Mouse (Mus musculus) left cerebral cortex, postnatal 25 days (tissue): ENCODE results near the gene C2cd2l. TPM values are rescaled to one million over a fixed set of nuclear protein-coding genes. Genes with fewer than 3 reads are reported as not detected.
"Not testable (repeated sequence)": the region's sequence is repeated elsewhere in the genome, so short reads cannot be mapped to it uniquely, and the experiment has no call there.

Experiments used
- DNase-seq, 2 experiments: peaks; one replicate each; pipeline ENCODE4 v3.0.0; 2022; ENCODE audit warnings: low spot score in 2 of 2, mixed read lengths in 1 of 2
- intact Hi-C: fragments of 180-260 bp; cut with DNase I; formaldehyde crosslinking; loops from one replicate; pipeline ENCODE4 v1.15.1; 2025
- total RNA-seq, 2 experiments: library from RNA; stranded (reverse); gene quantifications; 2 replicates each; pipeline ENCODE4 v1.2.3; 2021

The C2cd2l gene
- total RNA-seq, 2 experiments from 2014 or later = 207 to 225 TPM

DNA sequence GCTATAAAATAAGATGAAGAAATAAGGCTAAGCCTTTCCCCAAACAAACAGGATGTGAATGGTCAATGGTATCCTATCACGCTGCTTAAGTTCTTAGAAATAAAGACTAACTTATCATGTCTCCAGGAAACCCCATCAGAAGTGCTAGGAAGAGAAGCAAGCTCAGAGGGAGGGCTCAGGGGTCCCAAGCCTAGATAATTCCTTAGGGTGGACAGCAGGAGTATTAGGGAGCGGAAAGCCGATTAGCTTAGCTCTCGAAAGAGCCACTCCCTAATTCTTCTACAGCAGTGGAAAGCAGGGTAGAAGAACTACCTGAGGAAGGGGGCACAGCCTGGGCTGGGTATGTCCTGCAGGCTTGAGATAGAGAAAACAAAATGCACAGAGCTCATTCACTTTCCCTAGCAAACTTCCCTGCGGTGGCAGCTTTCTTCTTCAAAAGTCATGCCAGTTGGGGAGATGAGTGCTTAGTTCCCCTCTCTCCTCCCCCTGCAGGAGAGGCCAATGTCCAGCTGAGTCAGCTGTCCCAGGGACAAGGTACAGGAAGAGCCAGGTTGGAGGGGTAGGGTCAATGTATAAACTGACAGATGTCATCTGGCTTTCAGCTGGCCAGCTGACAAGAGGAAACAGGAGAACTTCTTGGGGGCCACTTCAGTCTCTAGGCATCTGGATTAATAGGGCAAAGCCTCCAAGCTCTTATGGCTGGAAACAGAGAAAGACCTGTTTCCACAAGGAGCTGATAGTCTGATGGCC is 1.8 kb downstream of the C2cd2l start:
- intact Hi-C loops = no loop called here
- no peak for DNase-seq

DNA sequence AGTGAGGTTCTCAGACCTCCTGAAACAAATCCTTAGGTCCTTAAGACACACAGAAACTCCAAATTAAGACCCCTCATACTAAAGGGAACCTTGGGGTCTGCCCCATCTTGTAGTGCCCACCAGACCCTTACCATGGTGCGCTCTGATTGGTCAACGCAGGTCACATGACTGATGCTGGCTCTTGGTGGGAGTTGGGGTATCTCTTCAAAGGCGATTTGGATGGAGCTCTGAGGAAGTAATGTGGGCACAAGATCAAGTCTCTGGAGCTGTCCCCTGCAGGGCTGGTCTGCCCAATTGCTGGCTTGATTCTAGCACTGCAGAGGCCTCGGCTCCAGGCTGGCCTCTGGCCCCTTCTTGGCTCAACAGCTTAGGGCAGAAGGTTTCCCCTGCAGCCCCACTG is 2.6 kb downstream of the C2cd2l start:
- intact Hi-C loops = no loop called here

DNA sequence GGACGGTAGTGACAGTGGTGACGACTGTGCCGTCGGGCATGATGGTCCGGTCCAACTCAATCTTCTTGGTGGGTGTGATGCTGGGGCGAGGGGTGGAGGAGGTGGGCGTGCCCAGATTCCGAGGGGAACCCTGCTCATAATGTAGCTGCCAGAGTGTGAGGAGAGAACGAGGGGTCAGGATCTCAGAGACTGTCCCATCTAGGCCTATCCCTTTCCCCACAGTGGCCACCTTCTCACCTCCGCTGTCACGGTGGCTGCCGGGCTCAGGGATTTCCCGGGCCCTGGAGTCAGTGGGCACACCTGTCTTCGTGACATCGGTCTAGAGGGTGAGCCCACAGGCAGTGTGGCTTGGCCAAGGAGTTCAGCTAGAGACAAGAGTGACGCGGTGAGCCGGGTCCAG is 5.2 kb downstream of the C2cd2l start:
- no peak for DNase-seq
- intact Hi-C loops = no loop called here

More for the DNA sequence above, 2.6 kb downstream of the C2cd2l start:
- DNase-seq = no peak

DNA sequence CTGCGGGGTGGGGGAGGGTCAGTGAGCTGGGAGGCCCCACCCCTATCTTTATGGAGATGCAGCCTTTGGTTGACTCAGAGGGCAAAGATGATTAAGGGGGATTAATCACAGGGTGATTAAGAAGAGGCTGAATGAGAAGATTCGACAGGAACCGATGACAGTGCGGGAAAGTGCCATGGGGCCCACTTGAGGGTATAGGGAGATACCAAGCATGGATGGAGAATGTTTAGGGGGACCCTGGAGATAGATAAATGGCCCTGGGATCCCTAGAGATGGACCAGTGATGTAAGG is 5.9 kb downstream of the C2cd2l start:
- DNase-seq = no peak
- intact Hi-C loops = no loop called here

DNA sequence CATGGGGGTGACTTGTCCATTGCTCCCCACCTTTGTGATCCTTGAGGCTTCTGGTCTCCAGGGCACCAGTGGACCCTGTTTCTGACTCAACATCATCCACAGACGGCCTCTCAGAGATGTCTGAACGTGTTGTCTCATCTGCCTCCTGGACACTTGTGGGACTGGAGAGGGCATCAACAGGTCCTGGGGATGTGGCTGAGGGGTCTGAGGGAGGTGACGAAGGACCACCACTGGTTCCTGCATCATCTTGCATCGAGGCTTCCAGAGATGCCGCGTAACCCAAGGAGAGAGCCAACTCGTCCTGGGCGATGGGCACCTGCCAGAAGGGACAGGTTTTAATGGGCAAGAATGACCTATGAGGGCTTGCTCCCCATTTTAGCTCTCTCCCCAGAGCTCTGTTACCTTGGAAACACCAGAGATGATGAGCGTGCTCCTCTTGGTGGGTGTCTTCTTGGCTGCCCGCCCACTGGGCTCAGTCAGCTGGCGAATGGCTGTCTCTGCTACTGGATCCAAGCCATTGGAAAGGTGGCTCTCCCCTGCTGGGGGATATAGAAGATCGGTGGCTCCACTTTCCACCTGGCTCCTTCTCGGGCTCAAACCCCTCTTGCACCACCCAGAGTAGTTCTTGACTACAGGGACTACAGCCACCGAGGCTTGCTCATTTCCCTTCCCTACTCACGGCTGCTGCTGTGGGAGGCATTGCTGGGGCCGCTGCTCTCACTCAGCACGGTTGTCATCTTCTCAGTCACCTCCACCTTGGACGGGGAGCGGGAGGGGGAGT is 6.4 kb downstream of the C2cd2l start:
- DNase-seq = peak; percentile 75 to 92

DNA sequence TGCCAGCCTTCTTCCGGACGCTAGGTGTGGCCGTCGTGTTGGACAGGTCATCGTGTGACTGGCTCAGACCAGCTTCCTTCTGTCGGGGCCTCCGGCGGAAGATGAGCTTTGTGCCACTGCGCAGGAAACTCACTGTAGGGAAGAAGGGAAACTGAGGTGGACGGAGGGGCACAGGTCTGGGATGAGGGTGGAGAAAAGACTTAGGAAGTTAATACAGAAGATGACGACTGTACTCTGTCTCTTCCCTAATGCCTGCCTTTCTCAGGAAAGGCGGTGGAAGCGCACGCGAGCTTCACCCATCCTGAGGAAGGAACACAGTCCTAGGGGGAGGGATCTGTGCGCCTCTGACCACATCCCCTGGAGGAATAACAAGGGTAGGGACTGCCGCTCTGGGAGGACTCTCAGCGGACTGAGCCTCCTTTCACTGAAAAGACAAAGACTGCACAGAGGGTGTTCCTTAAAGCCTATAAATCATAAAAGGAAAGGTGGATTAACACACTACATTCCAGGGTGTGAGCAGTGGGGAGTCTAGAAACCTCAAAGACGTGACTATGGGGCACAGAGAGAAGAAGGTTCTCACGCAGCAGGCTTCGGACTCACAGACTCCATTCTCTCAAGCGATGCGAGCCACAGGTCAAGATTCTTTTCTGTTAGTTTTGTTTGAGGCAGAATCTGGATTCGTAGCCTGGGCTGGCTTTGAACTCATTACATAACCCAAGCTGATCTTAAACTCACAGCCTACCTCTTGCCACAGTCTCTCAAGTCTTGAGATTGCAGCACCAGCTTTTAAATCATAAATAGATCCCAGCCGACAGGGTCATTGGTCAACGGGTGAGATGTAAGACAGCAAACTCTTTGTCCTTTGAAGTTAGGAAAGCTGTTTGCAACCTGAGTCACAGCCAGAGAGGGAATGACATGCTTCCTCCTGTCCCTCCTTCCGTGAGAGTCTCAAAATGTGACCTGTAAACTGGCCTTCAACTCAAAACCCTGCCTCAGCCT is 8.7 kb downstream of the C2cd2l start:
- intact Hi-C loops = no loop called here
- no peak for DNase-seq

More for the DNA sequence above, 6.4 kb downstream of the C2cd2l start:
- intact Hi-C loops = no loop called here

DNA sequence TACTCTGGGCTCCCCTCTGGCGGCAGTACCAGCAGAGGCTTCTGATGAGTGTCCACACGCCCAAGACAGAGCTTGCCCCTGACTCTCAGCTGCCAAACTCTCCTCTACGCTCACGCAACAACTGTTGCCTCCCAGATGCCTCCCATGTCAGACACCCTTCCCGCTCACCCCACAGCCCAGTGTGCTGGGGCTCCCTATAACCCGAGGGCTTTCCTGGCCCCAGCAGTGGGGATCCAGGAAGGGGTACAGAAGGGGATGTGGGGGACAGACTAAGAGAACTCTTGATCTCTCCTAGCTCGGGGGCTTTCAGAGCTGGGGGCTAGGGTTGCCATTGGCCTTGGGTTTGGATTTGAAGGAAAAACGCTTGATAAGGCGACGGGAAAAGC is 9.3 kb downstream of the C2cd2l start:
- DNase-seq = no peak
- intact Hi-C loops = no loop called here

DNA sequence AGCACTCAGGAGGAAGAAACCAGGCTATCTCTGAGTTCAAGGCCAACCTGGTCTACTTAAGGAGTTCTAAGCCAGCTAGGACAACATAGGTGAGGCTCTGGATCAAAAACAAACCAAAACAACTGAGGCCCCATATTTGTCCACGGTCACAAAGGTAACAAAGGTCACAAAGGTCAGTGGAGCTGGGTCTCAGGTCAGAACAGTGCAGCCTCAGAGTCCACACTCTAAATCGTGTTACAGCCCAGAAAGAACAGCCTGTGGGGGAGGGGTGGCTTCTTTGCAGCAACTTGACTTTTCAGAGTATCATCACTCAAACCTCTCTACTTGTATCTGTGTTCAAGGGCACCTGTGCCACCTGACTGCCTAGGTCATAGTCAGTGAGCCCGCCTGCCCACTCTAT is 10.3 kb downstream of the C2cd2l start:
- DNase-seq = no peak
- intact Hi-C loops = no loop called here

DNA sequence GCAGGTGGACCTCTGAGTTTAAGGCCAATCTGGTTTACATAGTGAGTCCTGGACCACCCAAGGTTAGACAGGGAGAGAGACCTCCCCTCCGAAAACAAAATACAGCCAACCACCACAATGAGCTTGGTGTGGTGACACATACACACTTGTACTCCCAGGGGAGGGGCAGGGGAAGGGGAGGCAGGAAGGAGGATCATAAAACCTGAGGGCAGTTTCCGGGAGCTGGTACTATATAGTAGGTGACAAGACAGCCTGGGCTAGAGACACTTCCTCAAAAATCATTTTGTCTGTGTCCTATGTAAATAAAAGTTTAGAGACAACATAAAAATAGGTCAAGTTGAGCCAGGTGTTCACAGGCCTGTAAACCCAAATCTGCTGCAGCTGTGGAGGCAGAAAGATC is 12.8 kb downstream of the C2cd2l start:
- no peak for DNase-seq
- intact Hi-C loops = no loop called here

DNA sequence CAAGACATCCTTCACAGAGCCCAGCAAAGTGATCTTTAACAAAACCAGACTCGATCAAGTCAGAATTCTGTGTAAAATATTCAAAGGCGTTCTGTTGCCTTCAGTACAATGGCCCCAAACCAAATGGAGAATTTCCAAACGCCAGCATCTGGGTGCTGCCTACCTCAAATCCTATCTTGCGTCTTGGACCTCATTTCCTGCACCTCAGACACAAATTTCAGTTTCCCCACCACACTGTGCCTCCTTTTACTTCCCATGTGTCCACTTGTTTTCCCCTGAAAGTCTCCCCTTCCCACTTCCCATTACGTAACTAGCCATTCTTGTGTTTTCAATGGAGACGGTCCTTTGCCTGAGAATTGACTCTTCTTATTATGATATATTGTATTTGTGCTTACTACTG is 13.6 kb downstream of the C2cd2l start:
- intact Hi-C loops = no loop called here
- no peak for DNase-seq

DNA sequence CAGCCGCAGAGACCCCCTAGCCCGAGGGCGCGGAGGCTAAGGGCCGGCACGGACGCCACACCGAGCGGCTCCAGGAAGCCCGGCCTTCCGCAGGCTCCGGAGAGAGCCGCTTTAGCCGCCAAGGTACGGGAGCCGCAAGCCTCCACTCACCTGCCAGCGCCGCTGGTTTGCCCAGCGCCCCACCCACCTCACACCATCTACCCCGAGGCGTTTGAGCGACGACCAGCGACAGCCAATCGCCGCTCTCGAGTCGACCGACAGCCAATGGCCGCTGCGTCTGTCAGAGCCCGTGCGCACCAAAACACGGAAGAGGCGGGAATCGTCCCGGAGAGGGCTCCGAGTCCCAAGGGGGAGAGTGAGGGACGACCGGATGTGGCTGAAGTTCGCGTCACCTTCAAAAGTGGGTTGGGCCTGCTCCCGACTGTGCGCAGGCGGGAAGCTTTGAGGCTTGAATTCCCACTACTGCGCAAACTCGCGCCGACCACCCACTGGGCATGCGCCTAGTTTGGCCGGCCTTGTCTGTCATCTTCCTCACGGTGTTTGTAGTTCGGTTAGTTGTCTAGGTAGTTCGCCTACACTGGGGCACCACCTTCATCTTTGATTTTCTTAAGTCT is 14.5 kb downstream of the C2cd2l start, which contains the start of gene Hinfp:
Hinfp (minus strand) TSS at position 206 of the 614 bp plus-strand sequence.
- intact Hi-C loops = loop anchor here (2.0 kb wide), 1 partner anchor 17 kb away; the partner anchor contains the start of gene Abcg4
- peak; percentile 98 to 100 for DNase-seq

DNA sequence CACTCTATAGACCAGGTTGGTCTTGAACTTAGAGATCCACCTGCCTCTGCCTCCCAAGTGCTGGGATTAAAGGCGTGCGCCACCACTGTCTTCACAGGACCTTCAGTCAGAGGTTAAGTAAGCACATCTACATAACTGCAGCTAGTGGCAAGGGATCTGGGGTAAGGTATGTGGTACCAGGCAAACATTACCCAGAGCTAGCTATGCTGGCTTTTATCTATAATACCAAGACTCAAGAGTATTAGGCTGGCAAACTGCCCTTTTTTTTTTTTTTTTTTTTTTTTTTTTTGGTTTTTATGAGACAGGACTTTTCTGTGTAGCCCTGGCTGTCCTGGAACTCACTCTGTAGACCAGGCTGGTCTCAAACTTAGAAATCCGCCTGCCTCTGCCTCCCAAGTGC is 20.1 kb downstream of the C2cd2l start:
- intact Hi-C loops, DNase-seq: not testable (repeated sequence)

DNA sequence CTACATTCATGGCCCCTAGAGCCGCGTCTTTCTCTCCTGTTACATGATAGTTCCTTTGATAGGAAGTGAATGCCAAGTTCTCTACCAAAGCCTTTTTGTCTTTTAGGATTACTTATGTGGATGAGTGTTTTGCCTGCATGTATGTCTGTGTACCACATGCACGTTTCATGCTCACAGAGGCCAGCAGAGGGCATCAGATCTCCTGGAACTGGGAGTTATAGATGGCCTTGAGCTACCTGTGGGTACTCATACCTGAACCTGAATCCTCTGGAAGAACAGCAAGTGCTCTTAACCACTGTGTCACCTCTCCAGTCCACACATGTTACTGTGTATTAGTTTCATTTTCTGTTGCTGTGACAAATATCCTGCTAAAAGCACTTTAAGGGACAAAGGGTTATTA is 27.6 kb downstream of the C2cd2l start:
- intact Hi-C loops = loop anchor here (5.0 kb wide), 1 partner anchor 40 kb away; the partner anchor contains the start of gene H2afx
- DNase-seq = no peak

DNA sequence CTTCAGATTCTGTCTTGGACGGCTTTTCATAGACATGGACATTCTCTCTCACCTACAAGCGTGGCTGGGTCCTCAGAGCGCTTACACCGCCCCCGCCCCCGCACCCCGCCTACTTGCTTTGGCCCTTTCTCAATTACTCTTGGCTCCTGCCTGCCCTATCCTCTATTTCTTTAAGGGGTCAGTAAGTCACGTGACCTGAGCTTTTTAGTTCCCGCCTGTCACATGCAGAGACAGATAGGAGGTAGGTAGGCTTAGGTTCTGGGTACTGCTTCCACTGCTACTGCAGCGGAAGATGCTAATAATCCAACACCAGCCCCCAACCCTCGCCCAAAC is 31.2 kb downstream of the C2cd2l start:
- no peak for DNase-seq
- intact Hi-C loops = loop anchor here (2.0 kb wide), 1 partner anchor 16 kb away; the partner anchor contains the start of gene Hinfp

DNA sequence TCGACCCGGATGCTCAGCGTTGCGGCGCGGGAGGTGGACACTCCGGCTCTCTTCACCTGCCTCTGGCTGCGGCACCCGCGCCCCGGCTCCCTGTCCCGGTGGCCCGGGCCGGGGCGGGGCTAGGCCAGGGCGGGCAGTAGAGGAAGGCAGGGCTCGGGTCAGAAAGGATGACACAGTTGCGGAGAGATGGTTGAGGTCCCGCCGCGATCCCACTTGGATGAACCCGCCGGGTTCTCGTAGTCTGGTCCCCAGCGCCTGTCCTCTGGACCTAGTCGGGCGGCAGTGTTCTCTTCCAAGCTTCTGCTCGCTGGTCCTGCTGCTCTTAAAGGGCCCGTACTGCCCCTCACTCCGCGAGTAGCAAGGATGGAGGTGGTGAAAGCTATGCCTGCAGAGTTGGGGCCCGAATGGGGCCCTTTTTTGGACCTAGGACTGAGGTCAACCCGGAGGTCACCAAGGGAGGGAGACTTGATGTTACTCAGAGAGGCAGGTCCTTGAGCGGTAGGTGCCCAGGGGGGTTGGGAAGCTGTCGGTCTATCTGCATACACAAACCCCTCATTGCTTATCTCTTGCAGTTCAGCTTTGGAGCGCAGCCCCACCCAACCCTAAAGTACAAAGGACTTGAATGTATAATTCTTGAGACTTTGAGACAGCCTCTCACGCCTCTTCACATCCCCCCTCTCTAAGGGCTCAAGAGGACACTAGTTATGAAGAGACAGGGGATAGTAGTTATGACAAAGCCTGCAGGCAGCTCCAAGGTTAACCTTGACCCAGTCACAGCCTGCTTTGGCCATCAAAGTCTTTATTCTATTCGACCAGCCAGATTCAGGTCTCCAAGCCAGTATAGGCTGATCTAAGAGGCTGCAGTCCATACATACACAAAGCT is 31.8 kb downstream of the C2cd2l start, which contains the start of gene Abcg4:
Abcg4 (minus strand) TSS at position 540 of the 883 bp plus-strand sequence.
- intact Hi-C loops = loop anchor here (2.0 kb wide), 1 partner anchor 16 kb away; the partner anchor contains the start of gene Hinfp
- DNase-seq = peak; percentile 59 to 67

DNA sequence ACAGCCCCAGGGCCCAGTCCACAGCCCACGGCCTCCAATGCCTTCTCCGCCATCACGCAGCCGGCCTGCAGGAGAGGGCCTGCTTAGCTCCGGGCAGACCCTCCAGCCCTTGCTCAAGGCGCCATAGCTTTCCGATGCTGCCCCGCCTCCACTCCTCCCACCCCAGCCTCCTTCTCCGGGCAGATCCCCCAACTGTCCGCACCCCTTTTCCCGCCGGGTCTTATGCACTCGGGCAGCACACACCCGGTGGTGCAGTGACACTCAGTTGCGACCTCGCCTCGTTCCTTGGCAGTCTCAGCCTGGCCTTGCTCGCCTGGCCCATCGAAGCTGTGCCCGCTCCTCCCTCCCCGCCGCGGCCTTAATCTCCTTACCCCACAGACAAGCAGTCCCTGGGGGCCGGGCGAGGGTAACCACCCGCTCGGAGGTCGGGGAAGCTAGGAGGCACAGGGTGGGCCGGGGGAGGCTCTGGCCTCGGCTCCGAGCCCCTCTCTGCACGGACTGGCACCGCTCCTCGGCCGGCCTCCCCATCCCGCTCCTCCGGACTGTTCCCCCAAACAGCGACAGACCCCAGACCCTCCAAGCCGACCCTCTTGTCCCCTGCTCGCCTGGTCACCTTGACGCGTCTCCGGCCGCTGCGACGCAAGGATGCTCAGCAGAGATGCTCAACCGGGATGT is 32.5 kb downstream of the C2cd2l start:
- intact Hi-C loops = loop anchor here (2.0 kb wide), 1 partner anchor 17 kb away; the partner anchor contains the start of gene Hinfp
- peak in 1 of 2 experiments; percentile 26 for DNase-seq

DNA sequence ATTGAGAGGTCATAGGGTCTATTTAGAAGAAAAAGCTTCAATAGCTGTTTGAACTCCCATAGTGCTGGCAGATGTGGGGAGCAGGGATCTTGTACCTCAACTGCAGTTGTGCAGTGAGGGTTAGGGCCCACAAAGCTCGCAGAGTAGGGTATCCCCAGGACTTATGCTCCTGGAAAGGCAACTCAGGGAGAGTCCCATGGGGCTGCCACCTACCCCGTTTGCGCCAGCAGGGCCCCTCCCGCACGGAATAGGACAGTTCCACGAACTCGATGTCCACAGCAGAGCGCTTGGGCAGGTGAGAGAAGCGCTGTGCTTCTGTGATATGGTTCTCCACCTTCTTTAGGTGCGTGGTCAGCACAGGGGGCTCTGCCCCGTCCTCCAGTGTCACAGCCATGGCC is 33.1 kb downstream of the C2cd2l start:
- no peak for DNase-seq
- intact Hi-C loops = no loop called here
